ENCODE assay signal across 27 mouse cellular contexts in the genomic region with DNA sequence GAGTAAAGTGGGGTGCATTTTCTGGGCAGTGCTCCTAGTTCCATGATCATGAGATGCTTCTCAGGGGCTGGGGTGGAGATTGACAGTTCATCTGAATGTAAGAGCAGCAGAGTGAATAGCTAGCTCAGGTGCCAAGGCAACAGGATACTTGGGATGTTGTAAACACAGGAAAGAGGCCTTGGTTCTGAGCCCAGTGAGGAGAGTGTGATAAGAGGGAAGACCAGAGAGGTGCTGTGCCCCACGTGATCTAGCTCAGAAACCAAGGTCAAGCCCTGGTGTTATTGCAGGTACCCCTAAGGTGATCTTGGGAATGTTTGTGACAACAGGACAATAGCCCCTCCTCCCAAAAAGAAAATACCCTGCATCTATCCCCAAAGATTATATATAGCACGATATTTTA.
A peak's percentile ranks its signal among the peaks of the same experiment; 100 is the strongest.
DNase-seq lines count a peak whose midpoint lies in the region; ATAC-seq and TF ChIP-seq lines count a peak whose summit lies in the region.
"Had no signal": no experiment of that assay in that cellular context is flagged by ENCODE, and none has a peak within 500 bp of the region (broad histone marks: within the 10 kb centered on the region; RNA-seq: fewer than 3 reads in every experiment).

No protein-coding gene starts in this region.

- 51% methylated on average over 2 of the region's 2 CpGs for WGBS in heart, postnatal 0 days
- 46% methylated on average over 2 of the region's 2 CpGs for WGBS in heart, embryonic 12.5 days
- 27% methylated on average over 2 of the region's 2 CpGs for WGBS in lung, postnatal 0 days
- 75% methylated on average over 2 of the region's 2 CpGs for WGBS in neural tube, embryonic 15.5 days

- TF ChIP-seq EP300 in heart, postnatal 0 days (IDR thresholded peaks at IDR 0.05; ENCODE audit: low read depth): no peak
- TF ChIP-seq EP300 in lung, postnatal 0 days (IDR thresholded peaks at IDR 0.05): no peak

- H3K4me3 ChIP-seq in heart, postnatal 0 days (ENCODE audit: low read depth, low read length): no peak overlapping the region
- no peak overlapping the region for H3K4me3 ChIP-seq in heart, embryonic 12.5 days
- H3K4me3 ChIP-seq in lung, postnatal 0 days (ENCODE audit: low read depth, low read length): no peak overlapping the region
- H3K4me3 ChIP-seq in neural tube, embryonic 15.5 days (replicated peaks): no peak overlapping the region
- H3K4me3 ChIP-seq: embryonic facial prominence, embryonic 12.5 days; embryonic facial prominence, embryonic 15.5 days; forebrain, embryonic 15.5 days; heart, adult 2 months; heart, embryonic 15.5 days had no signal

- H3K27ac ChIP-seq in heart, postnatal 0 days (ENCODE audit: low read depth): no peak overlapping the region
- H3K27ac ChIP-seq in heart, embryonic 12.5 days (ENCODE audit: poor library complexity, severe bottlenecking): no peak overlapping the region
- no peak overlapping the region for H3K27ac ChIP-seq in lung, postnatal 0 days (ENCODE audit: low read length)
- no peak overlapping the region for H3K27ac ChIP-seq in neural tube, embryonic 15.5 days (replicated peaks)
- H3K27ac ChIP-seq: embryonic facial prominence, embryonic 12.5 days; embryonic facial prominence, embryonic 15.5 days; forebrain, embryonic 15.5 days; heart, adult 2 months; heart, embryonic 15.5 days; hindbrain, embryonic 14.5 days; hindbrain, postnatal 0 days had no signal

- no peaks in the 10 kb centered on the region for H3K27me3 ChIP-seq in heart, postnatal 0 days (ENCODE audit: control insufficient read depth, insufficient read depth, low read length)
- no peaks in the 10 kb centered on the region for H3K27me3 ChIP-seq in heart, embryonic 12.5 days (replicated peaks)
- H3K27me3 ChIP-seq in lung, postnatal 0 days (replicated peaks; ENCODE audit: insufficient read depth, low read length): no peaks in the 10 kb centered on the region
- H3K27me3 ChIP-seq in neural tube, embryonic 15.5 days (replicated peaks): no peaks in the 10 kb centered on the region
- H3K27me3 ChIP-seq: CH12.LX; embryonic facial prominence, embryonic 12.5 days; embryonic facial prominence, embryonic 15.5 days; forebrain, embryonic 15.5 days; heart, embryonic 15.5 days; Patski had no signal

- H3K9me3 ChIP-seq in heart, postnatal 0 days (replicated peaks; ENCODE audit: control insufficient read depth, low read length): no peaks in the 10 kb centered on the region
- H3K9me3 ChIP-seq in heart, embryonic 12.5 days (replicated peaks): no peaks in the 10 kb centered on the region
- H3K9me3 ChIP-seq in lung, postnatal 0 days (ENCODE audit: low read length): no peaks in the 10 kb centered on the region
- H3K9me3 ChIP-seq in neural tube, embryonic 15.5 days (replicated peaks): no peaks in the 10 kb centered on the region
- H3K9me3 ChIP-seq: embryonic facial prominence, embryonic 12.5 days; embryonic facial prominence, embryonic 15.5 days; forebrain, embryonic 15.5 days; G1E; heart, embryonic 15.5 days had no signal

- no peak for TF ChIP-seq CTCF in heart, postnatal 0 days (IDR thresholded peaks at IDR 0.05; ENCODE audit: low read depth)
- TF ChIP-seq CTCF in lung, postnatal 0 days (IDR thresholded peaks at IDR 0.05): no peak

- no peak for DNase-seq in heart, postnatal 0 days (ENCODE audit: low spot score)
- DNase-seq in lung, adult 18-20 months: peak; percentile 47 to 63
- DNase-seq in lung, postnatal 0 days (ENCODE audit: low spot score): peak; percentile 41
- peak; percentile 42 for DNase-seq in lung, postnatal 25 days (ENCODE audit: low spot score)
- no peak for DNase-seq in kidney, postnatal 25 days
- no peak for DNase-seq in urinary bladder, postnatal 36 days (ENCODE audit: low spot score in 2 of 2)
- DNase-seq: adrenal gland, postnatal 10 days; adrenal gland, postnatal 36 days; B cell, adult 2 months; cerebellum, adult 18-20 months; cerebellum, adult 9-11 months; cerebellum, postnatal 25 days; gastrocnemius, postnatal 25 days; heart, adult 2 months; heart, postnatal 4 days had no signal

- no peak overlapping the region for H3K4me2 ChIP-seq in heart, postnatal 0 days (ENCODE audit: low read depth, low read length)
- no peak overlapping the region for H3K4me2 ChIP-seq in heart, embryonic 12.5 days
- H3K4me2 ChIP-seq in lung, postnatal 0 days (replicated peaks; ENCODE audit: low read depth, low read length): no peak overlapping the region
- no peak overlapping the region for H3K4me2 ChIP-seq in neural tube, embryonic 15.5 days
- H3K4me2 ChIP-seq: embryonic facial prominence, embryonic 12.5 days; embryonic facial prominence, embryonic 15.5 days; forebrain, embryonic 15.5 days; heart, embryonic 11.5 days; heart, embryonic 15.5 days; hindbrain, embryonic 14.5 days had no signal

- no peaks in the 10 kb centered on the region for H3K36me3 ChIP-seq in heart, postnatal 0 days (replicated peaks; ENCODE audit: control insufficient read depth, insufficient read depth, low read length)
- H3K36me3 ChIP-seq in heart, embryonic 12.5 days: no peaks in the 10 kb centered on the region
- no peaks in the 10 kb centered on the region for H3K36me3 ChIP-seq in lung, postnatal 0 days (ENCODE audit: insufficient read depth, low read length)
- H3K36me3 ChIP-seq in neural tube, embryonic 15.5 days: no peaks in the 10 kb centered on the region
- H3K36me3 ChIP-seq: embryonic facial prominence, embryonic 12.5 days; embryonic facial prominence, embryonic 15.5 days; forebrain, embryonic 15.5 days; heart, embryonic 15.5 days had no signal

- H3K9ac ChIP-seq in heart, postnatal 0 days (replicated peaks; ENCODE audit: low read depth, low read length): no peak overlapping the region
- no peak overlapping the region for H3K9ac ChIP-seq in heart, embryonic 12.5 days
- no peak overlapping the region for H3K9ac ChIP-seq in lung, postnatal 0 days (replicated peaks; ENCODE audit: low read depth)
- H3K9ac ChIP-seq in neural tube, embryonic 15.5 days (replicated peaks): no peak overlapping the region
- H3K9ac ChIP-seq: embryonic facial prominence, embryonic 12.5 days; embryonic facial prominence, embryonic 15.5 days; forebrain, embryonic 15.5 days; heart, embryonic 15.5 days; hindbrain, embryonic 14.5 days had no signal

- peak; percentile 51; the same call in 1 of the 2 replicates for ATAC-seq in heart, postnatal 0 days (ENCODE audit: insufficient read depth, low read depth)
- no peak for ATAC-seq in heart, embryonic 12.5 days (ENCODE audit: insufficient number of reproducible peaks, low FRiP score)
- peak; percentile 68 for ATAC-seq in lung, postnatal 0 days
- no peak for ATAC-seq in neural tube, embryonic 15.5 days (ENCODE audit: low FRiP score)
- ATAC-seq: forebrain, embryonic 15.5 days; hindbrain, postnatal 0 days; Patski had no signal

- peaks cover 6% of the 10 kb centered on the region for H3K4me1 ChIP-seq in heart, postnatal 0 days (ENCODE audit: control insufficient read depth, insufficient read depth)
- H3K4me1 ChIP-seq in heart, embryonic 12.5 days (replicated peaks): peaks cover 13% of the 10 kb centered on the region
- H3K4me1 ChIP-seq in lung, postnatal 0 days (ENCODE audit: insufficient read depth, low read depth, low read length): peaks cover 4% of the 10 kb centered on the region; the same call in 1 of the 2 replicates
- peaks cover 19% of the 10 kb centered on the region for H3K4me1 ChIP-seq in neural tube, embryonic 15.5 days
- H3K4me1 ChIP-seq: embryonic facial prominence, embryonic 15.5 days had no signal

Comparison
In these comparisons a context has a peak if more than half of its experiments do, and no peak if none do; other contexts are left out.
1. ATAC-seq: peak in heart, postnatal 0 days (single experiment) and lung, postnatal 0 days (single experiment); none in heart, embryonic 12.5 days (single experiment) and neural tube, embryonic 15.5 days (single experiment).
2. DNase-seq: peak in lung, adult 18-20 months (2 of 2), lung, postnatal 0 days (single experiment) and lung, postnatal 25 days (single experiment); none in heart, postnatal 0 days (single experiment), kidney, postnatal 25 days (0 of 2) and urinary bladder, postnatal 36 days (0 of 2).